Mouse (Mus musculus): ENCODE data around the gene Zdhhc14.

Zdhhc14 gene

GRCm38 (mm10) chr17:5666652-5667051 is 174.3 kb downstream of the Zdhhc14 start:
- no peak for DNase-seq (ENCODE audit: low spot score in 2 of 2)

- DNase-seq (ENCODE audit: low spot score in 2 of 2): no peak
Measured at GRCm38 (mm10) chr17:5668456-5668855, 176.1 kb downstream of the Zdhhc14 start.

- DNase-seq (ENCODE audit: low spot score in 2 of 2): no peak
Measured at GRCm38 (mm10) chr17:5668981-5669380, 176.6 kb downstream of the Zdhhc14 start.

- DNase-seq (ENCODE audit: low spot score in 2 of 2): no peak
Measured at GRCm38 (mm10) chr17:5675951-5676350, 183.6 kb downstream of the Zdhhc14 start.

- no peak for DNase-seq (ENCODE audit: low spot score in 2 of 2)
Measured at GRCm38 (mm10) chr17:5679315-5679714, 187.0 kb downstream of the Zdhhc14 start.

- DNase-seq (ENCODE audit: low spot score in 2 of 2): no peak
Measured at GRCm38 (mm10) chr17:5685324-5685723, 193.0 kb downstream of the Zdhhc14 start.

- DNase-seq (ENCODE audit: low spot score in 2 of 2): no peak
Measured at GRCm38 (mm10) chr17:5687810-5688209, 195.5 kb downstream of the Zdhhc14 start.

GRCm38 (mm10) chr17:5688222-5688621 is 195.9 kb downstream of the Zdhhc14 start:
- DNase-seq (ENCODE audit: low spot score in 2 of 2): no peak

GRCm38 (mm10) chr17:5688669-5689068 is 196.3 kb downstream of the Zdhhc14 start:
- no peak for DNase-seq (ENCODE audit: low spot score in 2 of 2)

GRCm38 (mm10) chr17:5690746-5691535 is 198.6 kb downstream of the Zdhhc14 start:
- DNase-seq (ENCODE audit: low spot score in 2 of 2): peak; percentile 6 to 12

GRCm38 (mm10) chr17:5692661-5693060 is 200.3 kb downstream of the Zdhhc14 start:
- DNase-seq (ENCODE audit: low spot score in 2 of 2): no peak

GRCm38 (mm10) chr17:5693256-5693655 is 200.9 kb downstream of the Zdhhc14 start:
- DNase-seq (ENCODE audit: low spot score in 2 of 2): no peak

GRCm38 (mm10) chr17:5698447-5699096 is 206.2 kb downstream of the Zdhhc14 start:
- DNase-seq (ENCODE audit: low spot score in 2 of 2): no peak

- no peak for DNase-seq (ENCODE audit: low spot score in 2 of 2)
Measured at GRCm38 (mm10) chr17:5710320-5711104, 218.2 kb downstream of the Zdhhc14 start.

- no peak for DNase-seq (ENCODE audit: low spot score in 2 of 2)
Measured at GRCm38 (mm10) chr17:5711861-5712260, 219.5 kb downstream of the Zdhhc14 start.

- no peak for DNase-seq (ENCODE audit: low spot score in 2 of 2)
Measured at GRCm38 (mm10) chr17:5713141-5713540, 220.8 kb downstream of the Zdhhc14 start.

GRCm38 (mm10) chr17:5716912-5717311 is 224.6 kb downstream of the Zdhhc14 start:
- DNase-seq (ENCODE audit: low spot score in 2 of 2): no peak

GRCm38 (mm10) chr17:5718768-5719387 is 226.5 kb downstream of the Zdhhc14 start:
- no peak for DNase-seq (ENCODE audit: low spot score in 2 of 2)

- no peak for DNase-seq (ENCODE audit: low spot score in 2 of 2)
Measured at GRCm38 (mm10) chr17:5722802-5723201, 230.4 kb downstream of the Zdhhc14 start.

GRCm38 (mm10) chr17:5723601-5724189 is 231.3 kb downstream of the Zdhhc14 start:
- no peak for DNase-seq (ENCODE audit: low spot score in 2 of 2)

GRCm38 (mm10) chr17:5729587-5730125 is 237.3 kb downstream of the Zdhhc14 start:
- DNase-seq (ENCODE audit: low spot score in 2 of 2): peak; percentile 30 to 44

All from spleen, postnatal 36 days (tissue).